Mouse (Mus musculus): ENCODE measurements around the gene Cinp.

DNA sequence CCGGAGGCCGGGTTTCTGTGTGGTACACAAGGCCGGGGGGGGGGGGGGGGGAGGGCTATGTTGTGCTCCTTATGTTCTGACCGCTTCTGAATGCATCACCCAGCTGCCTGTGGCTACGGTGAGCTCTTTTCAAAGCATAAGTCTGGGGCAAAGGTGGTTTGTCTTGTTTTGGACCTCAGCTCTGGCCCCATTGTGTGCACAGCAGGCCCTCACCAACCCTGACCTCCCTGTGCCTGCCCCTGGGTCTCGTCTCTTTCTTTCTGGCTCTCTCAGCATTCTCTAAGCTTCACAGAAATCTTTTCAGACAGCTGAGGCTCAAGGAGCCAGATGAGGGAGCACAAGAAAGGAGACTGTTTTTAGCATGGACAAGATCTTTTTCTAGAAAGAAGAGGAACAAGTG is 23.4 kb downstream of the Cinp start:
- TF ChIP-seq POLR2A (IDR thresholded peaks at IDR 0.05; ENCODE audit: insufficient read depth, low read depth, low read length) (no peak), CTCF (IDR thresholded peaks at IDR 0.05; ENCODE audit: insufficient read depth, low read depth, low read length) (no peak)
